Mouse (Mus musculus): ENCODE measurements around the gene Wdr20. TPM values are rescaled to one million over a fixed set of nuclear protein-coding genes. Genes with fewer than 3 reads are reported as not detected.
A peak's percentile ranks its signal among the peaks of the same experiment; 100 is the strongest.

Wdr20 gene
- polyA plus RNA-seq, 1 experiment from 2014 or later: 27.0 TPM

DNA sequence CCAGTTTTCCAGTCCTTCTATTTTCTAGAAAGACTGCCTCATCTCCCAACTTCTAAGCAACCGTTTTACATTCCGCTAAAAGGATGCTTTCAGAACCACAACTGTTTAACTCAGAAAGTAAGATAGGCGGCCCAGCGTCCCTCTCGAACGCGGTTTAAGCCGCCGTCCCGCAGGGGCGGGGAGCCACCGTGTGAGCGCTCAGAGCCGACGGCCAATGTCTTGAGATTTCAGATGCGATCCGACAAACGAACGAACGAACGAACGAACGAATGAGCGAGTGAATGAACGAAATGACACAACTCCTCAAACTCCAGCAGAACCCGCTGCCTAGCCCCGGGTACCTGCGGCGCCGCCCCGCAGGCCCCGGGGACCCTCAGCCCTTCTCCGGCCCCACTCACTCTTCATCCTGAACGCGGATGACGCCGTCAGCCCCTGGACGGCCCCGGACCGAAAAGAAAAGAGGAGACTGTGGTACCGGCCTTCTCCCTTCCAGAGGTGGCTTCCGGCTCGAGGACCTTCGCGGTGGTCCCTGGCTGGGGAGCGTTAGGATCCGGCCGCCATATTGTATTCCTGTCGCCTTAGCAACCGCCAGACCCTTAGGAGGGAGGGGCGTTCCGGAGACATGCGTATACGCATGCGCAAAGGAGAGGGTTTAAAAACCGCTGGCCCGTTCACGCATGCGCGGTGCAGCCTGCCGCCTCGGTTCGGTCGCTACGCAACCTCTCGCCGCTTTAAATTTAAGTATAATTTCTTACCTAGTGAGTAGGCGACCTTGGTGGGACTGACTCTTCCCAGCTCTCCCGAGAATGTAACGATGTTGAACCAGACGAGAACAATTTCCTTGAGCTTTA, 102.8 kb downstream of the Wdr20 start, which contains the start of gene Mok:
Gene Mok (minus strand): TSS at position 592 of the 851 bp plus-strand sequence.
- H3K4me3 ChIP-seq: peak within 1 kb of the TSS; percentile 76
- H3K27me3 ChIP-seq (ENCODE audit: low read depth, poor library complexity, severe bottlenecking): peaks cover 14% of the 10 kb centered on the region
- WGBS: under 1% methylated on average over 71 of the region's 71 CpGs
- H3K4me1 ChIP-seq: peaks cover 29% of the 10 kb centered on the region
- no peaks in the 10 kb centered on the region for H3K36me3 ChIP-seq
- no peaks in the 10 kb centered on the region for H3K9me3 ChIP-seq (replicated peaks)
- DNase-seq (ENCODE audit: low spot score): peak; percentile 99
- H3K27ac ChIP-seq: peak within 1 kb of the TSS; percentile 73

GRCm38 (mm10) chr12:110841731-110842493, 104.2 kb downstream of the Wdr20 start:
- no peaks in the 10 kb centered on the region for H3K36me3 ChIP-seq
- WGBS: 72% methylated on average over 5 of the region's 5 CpGs
- H3K27ac ChIP-seq: no peak overlapping the region
- peaks cover 35% of the 10 kb centered on the region for H3K4me1 ChIP-seq
- H3K9me3 ChIP-seq (replicated peaks): no peaks in the 10 kb centered on the region
- no peak for DNase-seq (ENCODE audit: low spot score)
- peak overlapping the region; percentile 76; the same call in 1 of the 2 replicates for H3K4me3 ChIP-seq
- peaks cover 28% of the 10 kb centered on the region for H3K27me3 ChIP-seq (ENCODE audit: low read depth, poor library complexity, severe bottlenecking)

DNA sequence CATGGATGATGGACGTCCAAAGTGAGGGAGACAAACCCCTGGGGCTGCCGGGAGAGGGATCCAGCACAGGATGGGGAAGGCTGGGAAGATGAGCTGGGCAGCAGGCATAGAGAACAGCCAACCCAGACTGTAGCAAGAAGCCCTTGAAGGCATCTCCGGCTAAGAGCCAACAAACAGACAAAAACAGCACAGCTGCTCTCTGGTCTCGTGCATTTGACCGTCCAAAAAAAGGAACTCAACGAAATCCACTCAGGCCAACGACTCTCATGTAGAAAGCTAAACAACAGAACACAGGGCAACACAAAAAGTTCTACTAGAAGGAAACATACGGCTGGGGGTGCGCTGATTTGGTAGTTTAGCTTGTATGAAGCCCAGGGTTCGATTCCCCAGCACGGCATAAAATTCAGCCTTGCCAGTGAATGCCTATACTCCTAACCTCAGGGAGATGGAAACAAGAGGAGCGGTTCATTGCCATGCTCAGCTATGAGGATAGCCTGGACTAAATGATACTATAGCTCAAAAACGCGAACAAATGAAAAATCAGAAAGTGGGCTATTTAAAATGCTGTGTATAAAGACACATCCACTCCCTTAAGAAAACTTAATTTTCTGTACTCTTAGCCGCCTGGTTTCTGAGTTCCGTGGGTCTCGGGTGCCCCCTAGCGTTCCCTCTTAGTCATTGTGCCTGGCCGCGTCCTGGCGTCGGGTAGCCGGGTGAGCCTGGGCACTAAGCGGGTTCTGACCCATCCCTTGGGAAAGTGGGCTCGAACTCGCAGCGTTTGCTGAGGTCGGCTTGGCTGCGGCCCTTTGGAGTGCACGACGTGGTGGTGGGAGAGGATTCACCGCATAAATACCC, 105.7 kb downstream of the Wdr20 start:
- H3K4me3 ChIP-seq: peak overlapping the region; percentile 54
- H3K9me3 ChIP-seq (replicated peaks): no peaks in the 10 kb centered on the region
- peaks cover 38% of the 10 kb centered on the region for H3K27me3 ChIP-seq (ENCODE audit: low read depth, poor library complexity, severe bottlenecking)
- H3K36me3 ChIP-seq: no peaks in the 10 kb centered on the region
- peaks cover 29% of the 10 kb centered on the region for H3K4me1 ChIP-seq
- peak; percentile 91 for DNase-seq (ENCODE audit: low spot score)
- H3K27ac ChIP-seq: no peak overlapping the region
- 20% methylated on average over 32 of the region's 32 CpGs for WGBS

DNA sequence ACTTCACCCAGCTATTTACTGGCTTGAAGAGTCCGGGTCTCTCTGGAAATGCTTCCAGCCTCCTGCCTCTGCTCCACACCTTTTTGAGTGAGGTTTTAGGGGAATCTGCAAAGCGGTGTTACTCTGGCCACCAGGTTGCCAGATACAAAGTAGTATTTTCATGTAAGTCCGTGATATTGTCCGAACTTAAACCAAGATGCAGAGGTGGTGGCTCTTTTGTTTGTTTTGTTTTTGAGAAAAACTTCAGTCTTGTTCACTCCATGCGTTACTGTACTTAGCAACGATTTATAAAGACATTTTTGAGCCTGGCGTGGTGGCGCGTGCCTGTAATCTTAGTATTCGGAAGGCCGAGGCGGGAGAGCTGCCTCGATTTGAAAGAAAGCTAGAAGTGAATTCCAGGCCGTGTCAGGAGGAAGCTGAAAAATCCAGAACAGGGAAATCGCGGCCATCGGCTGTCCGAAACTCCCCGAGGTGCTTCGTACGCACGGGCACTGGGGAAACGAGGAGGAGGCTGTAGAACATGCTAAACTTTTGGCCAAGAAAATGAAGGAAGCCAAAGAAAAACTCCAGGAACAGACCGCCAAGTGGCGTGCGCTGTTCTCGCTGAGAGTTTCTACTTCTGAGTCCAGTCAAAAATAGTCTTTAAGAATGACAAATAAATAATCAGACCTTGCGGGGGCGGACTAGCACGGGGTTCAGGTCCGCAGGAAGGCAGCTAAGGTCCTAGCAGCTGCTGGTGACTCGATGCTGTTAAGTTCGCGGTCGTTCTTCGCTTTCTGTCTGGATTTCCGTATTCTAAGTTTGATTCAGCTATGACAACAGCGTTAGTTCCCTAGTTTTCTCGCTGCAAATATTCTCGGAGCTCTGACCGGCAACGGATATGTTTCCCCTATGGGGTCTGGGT, 106.7 kb downstream of the Wdr20 start:
- Histone ChIP-seq H3K4me3 (peak overlapping the region; percentile 54), H3K9me3 (replicated peaks) (no peaks in the 10 kb centered on the region), H3K27ac (no peak overlapping the region), H3K27me3 (ENCODE audit: low read depth, poor library complexity, severe bottlenecking) (peaks cover 33% of the 10 kb centered on the region), H3K36me3 (no peaks in the 10 kb centered on the region), H3K4me1 (peaks cover 31% of the 10 kb centered on the region)
- WGBS: 1% methylated on average over 42 of the region's 42 CpGs
- no peak for DNase-seq (ENCODE audit: low spot score)

- Histone ChIP-seq H3K27ac (peak overlapping the region; percentile 58; the same call in 1 of the 2 replicates), H3K9me3 (replicated peaks) (no peaks in the 10 kb centered on the region), H3K4me1 (peaks cover 35% of the 10 kb centered on the region), H3K4me3 (peak overlapping the region; percentile 54), H3K27me3 (ENCODE audit: low read depth, poor library complexity, severe bottlenecking) (peaks cover 33% of the 10 kb centered on the region), H3K36me3 (no peaks in the 10 kb centered on the region)
- DNase-seq (ENCODE audit: low spot score): peak; percentile 94
- under 1% methylated on average over 36 of the region's 36 CpGs for WGBS
Observed at GRCm38 (mm10) chr12:110845131-110845880, 107.6 kb downstream of the Wdr20 start.

DNA sequence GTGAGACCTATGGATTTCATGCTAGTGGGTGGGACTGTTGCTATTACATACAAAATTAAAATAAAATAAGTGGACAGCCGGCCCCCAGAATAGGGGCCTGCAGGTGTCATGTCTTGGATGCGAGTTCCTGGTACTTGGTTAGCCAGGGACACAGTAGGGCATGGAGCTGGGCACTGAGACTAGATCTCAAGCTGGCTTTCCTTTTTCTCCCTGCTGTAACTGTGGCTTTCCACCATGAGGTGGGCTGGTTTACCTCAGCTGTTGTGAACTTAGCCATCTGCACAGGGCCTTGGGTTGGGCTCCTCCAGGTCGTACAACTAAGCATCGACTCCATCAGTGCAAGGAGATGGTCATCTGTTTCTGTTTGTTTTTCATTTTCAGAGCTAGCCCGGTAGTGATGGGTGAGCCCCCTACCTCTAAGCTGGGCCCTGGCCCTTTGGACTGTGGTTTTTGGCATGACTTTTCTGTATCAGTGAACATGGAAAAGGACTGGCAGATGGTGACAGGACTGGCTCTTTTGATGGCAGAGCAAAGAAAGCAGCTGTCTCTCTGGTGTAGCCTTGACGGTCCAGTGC, 108.5 kb downstream of the Wdr20 start:
- Histone ChIP-seq H3K27ac (no peak overlapping the region), H3K4me1 (peaks cover 43% of the 10 kb centered on the region), H3K9me3 (replicated peaks) (no peaks in the 10 kb centered on the region), H3K4me3 (peak overlapping the region; percentile 54), H3K36me3 (no peaks in the 10 kb centered on the region), H3K27me3 (ENCODE audit: low read depth, poor library complexity, severe bottlenecking) (peaks cover 33% of the 10 kb centered on the region)
- no peak for DNase-seq (ENCODE audit: low spot score)
- whole genome bisulfite sequencing: 71% methylated on average over 6 of the region's 6 CpGs

DNA sequence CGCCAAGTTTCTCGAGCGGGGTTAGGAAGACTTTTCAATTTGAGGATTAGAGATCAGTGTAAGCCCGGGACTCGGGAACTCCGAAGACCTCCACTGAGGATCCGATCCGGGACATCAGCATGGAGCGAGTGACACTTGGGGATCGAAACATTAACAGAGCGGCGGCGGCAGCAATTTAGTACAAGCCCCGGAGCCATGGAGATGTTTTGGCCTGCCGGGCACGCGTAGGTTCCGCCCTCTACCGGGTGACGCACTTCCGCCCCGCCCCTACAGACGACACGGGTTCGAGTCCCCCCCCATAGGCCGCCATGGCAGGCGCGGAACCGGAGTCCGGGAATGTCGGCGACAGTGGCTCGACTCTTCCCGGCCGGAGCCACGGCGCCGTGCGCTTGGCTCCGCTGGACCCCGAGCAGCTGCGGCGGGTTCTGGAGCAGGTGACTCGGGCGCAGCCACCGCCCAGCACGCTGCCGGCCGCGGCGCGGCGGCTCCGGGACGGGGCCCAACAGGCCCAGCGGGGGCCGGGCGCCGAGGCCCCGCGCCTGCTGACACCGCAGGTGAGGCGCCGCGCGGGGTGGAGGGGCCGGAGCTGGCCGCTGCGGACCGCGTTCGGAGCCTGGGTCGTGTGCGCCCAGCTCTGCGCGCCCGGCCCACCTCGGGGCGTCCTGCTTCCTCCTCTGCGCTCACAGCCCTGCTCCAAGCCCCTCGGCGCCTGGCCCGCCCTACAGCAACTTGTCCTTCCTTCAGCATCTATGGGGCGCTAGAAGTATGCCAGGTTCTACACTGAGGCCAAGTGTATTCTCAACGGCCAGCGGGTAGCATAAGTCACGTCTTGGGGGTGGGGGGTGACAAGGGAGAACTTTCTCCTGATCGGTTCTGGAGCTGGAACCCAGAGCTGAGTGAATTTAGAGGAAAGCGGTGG, 112.5 kb downstream of the Wdr20 start, which contains the start of gene Zfp839:
Gene Zfp839 (plus strand): TSS at position 244 of the 919 bp plus-strand sequence.
- DNase-seq (ENCODE audit: low spot score): peak; percentile 89
- no peaks in the 10 kb centered on the region for H3K9me3 ChIP-seq (replicated peaks)
- H3K4me1 ChIP-seq: peaks cover 31% of the 10 kb centered on the region
- peak within 1 kb of the TSS; percentile 84 for H3K4me3 ChIP-seq
- peaks cover 4% of the 10 kb centered on the region for H3K36me3 ChIP-seq
- WGBS: under 1% methylated on average over 86 of the region's 89 CpGs
- H3K27me3 ChIP-seq (ENCODE audit: low read depth, poor library complexity, severe bottlenecking): peaks cover 27% of the 10 kb centered on the region
- H3K27ac ChIP-seq: peak within 1 kb of the TSS; percentile 89

GRCm38 (mm10) chr12:110850929-110851256, 113.1 kb downstream of the Wdr20 start:
- H3K36me3 ChIP-seq: peaks cover 10% of the 10 kb centered on the region
- peaks cover 24% of the 10 kb centered on the region for H3K4me1 ChIP-seq
- H3K27me3 ChIP-seq (ENCODE audit: low read depth, poor library complexity, severe bottlenecking): peaks cover 23% of the 10 kb centered on the region
- peak overlapping the region; percentile 84 for H3K4me3 ChIP-seq
- no peaks in the 10 kb centered on the region for H3K9me3 ChIP-seq (replicated peaks)
- DNase-seq (ENCODE audit: low spot score): no peak
- WGBS: 21% methylated on average over 9 of the region's 9 CpGs
- H3K27ac ChIP-seq: peak overlapping the region; percentile 89

GRCm38 (mm10) chr12:110851414-110851813, 113.7 kb downstream of the Wdr20 start:
- H3K9me3 ChIP-seq (replicated peaks): no peaks in the 10 kb centered on the region
- WGBS: 88% methylated on average over 12 of the region's 12 CpGs
- H3K4me1 ChIP-seq: peaks cover 19% of the 10 kb centered on the region
- peaks cover 14% of the 10 kb centered on the region for H3K36me3 ChIP-seq
- H3K27me3 ChIP-seq (ENCODE audit: low read depth, poor library complexity, severe bottlenecking): peaks cover 17% of the 10 kb centered on the region
- no peak for DNase-seq (ENCODE audit: low spot score)
- no peak overlapping the region for H3K27ac ChIP-seq
- 0 out of 2 replicates have a peak overlapping the region, but pooled peaks have one; percentile 84 for H3K4me3 ChIP-seq

- no peak overlapping the region for H3K4me3 ChIP-seq
- H3K27ac ChIP-seq: no peak overlapping the region
- H3K36me3 ChIP-seq: peaks cover 14% of the 10 kb centered on the region
- WGBS: 86% methylated on average over 1 of the region's 1 CpGs
- H3K4me1 ChIP-seq: peaks cover 18% of the 10 kb centered on the region
- no peak for DNase-seq (ENCODE audit: low spot score)
- peaks cover 12% of the 10 kb centered on the region for H3K27me3 ChIP-seq (ENCODE audit: low read depth, poor library complexity, severe bottlenecking)
- no peaks in the 10 kb centered on the region for H3K9me3 ChIP-seq (replicated peaks)
Observed at GRCm38 (mm10) chr12:110851923-110852322, 114.2 kb downstream of the Wdr20 start.
